Mouse (Mus musculus): ENCODE results near the gene Med9. TPM values are rescaled to one million over a fixed set of nuclear protein-coding genes. Genes with fewer than 3 reads are reported as not detected.
"Not testable (repeated sequence)": the region's sequence is repeated elsewhere in the genome, so short reads cannot be mapped to it uniquely, and the experiment has no call there.

The Med9 gene
- polyA plus RNA-seq, 1 experiment: 20.4 TPM

GRCm38 (mm10) chr11:59941391-59941790 is 6.6 kb upstream of the Med9 start:
- peaks cover 18% of the 10 kb centered on the region for H3K4me1 ChIP-seq (ENCODE audit: control insufficient read depth, insufficient read depth, low read length)
- 6% methylated on average over 3 of the region's 3 CpGs for WGBS
- no peak overlapping the region for H3K4me3 ChIP-seq (ENCODE audit: insufficient read depth, low read depth, low read length)
- DNase-seq: peak; percentile 66
- no peak overlapping the region for H3K27ac ChIP-seq (ENCODE audit: insufficient read depth, low read depth, low read length)
- H3K27me3 ChIP-seq (replicated peaks; ENCODE audit: control insufficient read depth, insufficient read depth, low read length): no peaks in the 10 kb centered on the region
- no peaks in the 10 kb centered on the region for H3K36me3 ChIP-seq (ENCODE audit: control insufficient read depth, insufficient read depth, low read length)
- TF ChIP-seq POLR2A (IDR thresholded peaks at IDR 0.05; ENCODE audit: low read depth, low read length) (no peak), CTCF (conservative IDR thresholded peaks at IDR 0.05; ENCODE audit: insufficient read depth, insufficient read length, low read depth, low read length) (no peak)

- not testable (repeated sequence) for H3K36me3 ChIP-seq (ENCODE audit: control insufficient read depth, insufficient read depth, low read length); H3K4me3 ChIP-seq (ENCODE audit: insufficient read depth, low read depth, low read length); DNase-seq; H3K27ac ChIP-seq (ENCODE audit: insufficient read depth, low read depth, low read length); H3K27me3 ChIP-seq (replicated peaks; ENCODE audit: control insufficient read depth, insufficient read depth, low read length)
- peaks cover 20% of the 10 kb centered on the region for H3K4me1 ChIP-seq (ENCODE audit: control insufficient read depth, insufficient read depth, low read length)
- WGBS: 93% methylated on average over 9 of the region's 10 CpGs
These were observed 3.2 kb upstream of the Med9 start for GRCm38 (mm10) chr11:59944855-59945254.

GRCm38 (mm10) chr11:59948401-59948767 is 378 bp downstream of the Med9 start:
- peaks cover 5% of the 10 kb centered on the region; the same call in 1 of the 2 replicates for H3K4me1 ChIP-seq (ENCODE audit: control insufficient read depth, insufficient read depth, low read length)
- WGBS: 1% methylated on average over 16 of the region's 16 CpGs
- no peaks in the 10 kb centered on the region for H3K36me3 ChIP-seq (ENCODE audit: control insufficient read depth, insufficient read depth, low read length)
- no peak for TF ChIP-seq POLR2A (IDR thresholded peaks at IDR 0.05; ENCODE audit: low read depth, low read length)
- no peak for TF ChIP-seq CTCF (conservative IDR thresholded peaks at IDR 0.05; ENCODE audit: insufficient read depth, insufficient read length, low read depth, low read length)
- H3K4me3 ChIP-seq (ENCODE audit: insufficient read depth, low read depth, low read length): peak overlapping the region; percentile 86
- no peaks in the 10 kb centered on the region for H3K27me3 ChIP-seq (replicated peaks; ENCODE audit: control insufficient read depth, insufficient read depth, low read length)
- H3K27ac ChIP-seq (ENCODE audit: insufficient read depth, low read depth, low read length): no peak overlapping the region
- no peak for DNase-seq

GRCm38 (mm10) chr11:59952892-59953291 is 4.9 kb downstream of the Med9 start:
- Histone ChIP-seq H3K4me1 (ENCODE audit: control insufficient read depth, insufficient read depth, low read length) (peaks cover 5% of the 10 kb centered on the region; the same call in 1 of the 2 replicates), H3K36me3 (ENCODE audit: control insufficient read depth, insufficient read depth, low read length) (no peaks in the 10 kb centered on the region), H3K27ac (ENCODE audit: insufficient read depth, low read depth, low read length) (no peak overlapping the region), H3K4me3 (ENCODE audit: insufficient read depth, low read depth, low read length) (no peak overlapping the region), H3K27me3 (replicated peaks; ENCODE audit: control insufficient read depth, insufficient read depth, low read length) (no peaks in the 10 kb centered on the region)
- 78% methylated on average over 14 of the region's 14 CpGs for WGBS
- no peak for DNase-seq
- TF ChIP-seq POLR2A (IDR thresholded peaks at IDR 0.05; ENCODE audit: low read depth, low read length): no peak
- no peak for TF ChIP-seq CTCF (conservative IDR thresholded peaks at IDR 0.05; ENCODE audit: insufficient read depth, insufficient read length, low read depth, low read length)

GRCm38 (mm10) chr11:59956749-59957148 is 8.7 kb downstream of the Med9 start:
- Histone ChIP-seq H3K4me1 (ENCODE audit: control insufficient read depth, insufficient read depth, low read length) (no peaks in the 10 kb centered on the region), H3K36me3 (ENCODE audit: control insufficient read depth, insufficient read depth, low read length) (no peaks in the 10 kb centered on the region), H3K27ac (ENCODE audit: insufficient read depth, low read depth, low read length) (no peak overlapping the region), H3K4me3 (ENCODE audit: insufficient read depth, low read depth, low read length) (no peak overlapping the region), H3K27me3 (replicated peaks; ENCODE audit: control insufficient read depth, insufficient read depth, low read length) (no peaks in the 10 kb centered on the region)
- TF ChIP-seq POLR2A (IDR thresholded peaks at IDR 0.05; ENCODE audit: low read depth, low read length) (no peak), CTCF (conservative IDR thresholded peaks at IDR 0.05; ENCODE audit: insufficient read depth, insufficient read length, low read depth, low read length) (no peak)
- DNase-seq: no peak
- WGBS: 78% methylated on average over 6 of the region's 6 CpGs

- Histone ChIP-seq H3K27ac (ENCODE audit: insufficient read depth, low read depth, low read length) (no peak overlapping the region), H3K4me1 (ENCODE audit: control insufficient read depth, insufficient read depth, low read length) (no peaks in the 10 kb centered on the region), H3K4me3 (ENCODE audit: insufficient read depth, low read depth, low read length) (no peak overlapping the region), H3K27me3 (replicated peaks; ENCODE audit: control insufficient read depth, insufficient read depth, low read length) (no peaks in the 10 kb centered on the region), H3K36me3 (ENCODE audit: control insufficient read depth, insufficient read depth, low read length) (no peaks in the 10 kb centered on the region)
- no peak for TF ChIP-seq POLR2A (IDR thresholded peaks at IDR 0.05; ENCODE audit: low read depth, low read length)
- TF ChIP-seq CTCF (conservative IDR thresholded peaks at IDR 0.05; ENCODE audit: insufficient read depth, insufficient read length, low read depth, low read length): no peak
- 65% methylated on average over 4 of the region's 4 CpGs for WGBS
- DNase-seq: no peak
These were observed 11.4 kb downstream of the Med9 start for GRCm38 (mm10) chr11:59959453-59959852.

- Histone ChIP-seq H3K36me3 (ENCODE audit: control insufficient read depth, insufficient read depth, low read length) (no peaks in the 10 kb centered on the region), H3K27ac (ENCODE audit: insufficient read depth, low read depth, low read length) (peak overlapping the region; percentile 61), H3K27me3 (replicated peaks; ENCODE audit: control insufficient read depth, insufficient read depth, low read length) (no peaks in the 10 kb centered on the region), H3K4me1 (ENCODE audit: control insufficient read depth, insufficient read depth, low read length) (no peaks in the 10 kb centered on the region), H3K4me3 (ENCODE audit: insufficient read depth, low read depth, low read length) (no peak overlapping the region)
- DNase-seq: peak; percentile 23
- TF ChIP-seq CTCF (conservative IDR thresholded peaks at IDR 0.05; ENCODE audit: insufficient read depth, insufficient read length, low read depth, low read length) (no peak), POLR2A (IDR thresholded peaks at IDR 0.05; ENCODE audit: low read depth, low read length) (no peak)
- WGBS: 80% methylated on average over 20 of the region's 20 CpGs
These were observed 12.7 kb downstream of the Med9 start for GRCm38 (mm10) chr11:59960476-59961337.

Data from kidney, adult 2 months (tissue).